Mouse (Mus musculus) B cell, adult 2 months (primary cell): ENCODE data around the gene 6430548M08Rik.

ENCODE experiments used
- DNase-seq, 2 experiments: peaks; one replicate each; pipeline ENCODE4 v3.0.0; 2022

The 6430548M08Rik gene

DNA sequence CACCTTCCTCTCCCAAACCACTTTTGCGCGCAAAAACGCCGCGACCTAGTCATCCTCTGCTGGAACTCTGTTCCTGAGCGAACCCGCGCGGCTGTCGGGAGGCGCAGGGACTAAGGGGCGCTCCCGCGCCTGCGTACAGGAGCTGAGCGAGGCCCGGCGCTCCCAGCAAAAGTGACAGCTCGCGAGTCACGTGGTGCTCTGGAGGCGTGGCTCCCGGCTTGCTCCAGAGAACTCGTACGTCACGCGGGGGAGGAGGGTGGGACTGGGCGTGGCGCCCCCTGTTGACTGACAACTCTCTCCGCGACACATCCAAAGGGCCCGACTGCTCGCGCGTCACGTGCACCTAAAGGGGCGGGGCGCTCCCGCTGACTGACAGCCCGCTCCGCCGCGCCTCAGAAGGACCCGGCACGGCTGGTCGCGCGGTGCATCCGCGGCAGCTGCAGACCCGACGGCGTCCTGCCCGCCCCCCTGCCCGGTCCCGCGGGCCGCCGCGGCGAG is at the start of gene 6430548M08Rik:
6430548M08Rik (plus strand) TSS at position 395 of the 498 bp plus-strand sequence.
- DNase-seq: peak; percentile 100

DNA sequence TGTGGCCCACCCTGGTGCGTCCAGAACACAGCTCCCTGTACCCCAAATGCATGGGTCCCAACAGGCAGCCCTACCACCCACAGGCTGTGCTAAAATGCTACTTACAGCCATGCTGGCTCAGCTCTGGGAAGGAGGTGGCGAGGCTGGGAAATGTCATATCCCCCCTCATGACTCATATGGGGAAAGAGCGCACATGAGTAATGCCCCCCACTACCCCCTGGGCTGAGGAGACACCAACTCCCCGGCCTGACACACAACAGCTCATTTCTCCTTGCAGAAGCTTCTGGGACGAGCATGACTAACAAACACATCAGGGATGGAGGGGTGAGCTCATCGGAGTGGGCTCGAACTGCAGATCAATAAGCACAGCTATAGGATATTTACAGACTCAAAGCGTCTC is 48.3 kb upstream of the 6430548M08Rik start:
- no peak for DNase-seq

GRCm38 (mm10) chr8:120066226-120066625 is 47.7 kb upstream of the 6430548M08Rik start:
- no peak for DNase-seq

DNA sequence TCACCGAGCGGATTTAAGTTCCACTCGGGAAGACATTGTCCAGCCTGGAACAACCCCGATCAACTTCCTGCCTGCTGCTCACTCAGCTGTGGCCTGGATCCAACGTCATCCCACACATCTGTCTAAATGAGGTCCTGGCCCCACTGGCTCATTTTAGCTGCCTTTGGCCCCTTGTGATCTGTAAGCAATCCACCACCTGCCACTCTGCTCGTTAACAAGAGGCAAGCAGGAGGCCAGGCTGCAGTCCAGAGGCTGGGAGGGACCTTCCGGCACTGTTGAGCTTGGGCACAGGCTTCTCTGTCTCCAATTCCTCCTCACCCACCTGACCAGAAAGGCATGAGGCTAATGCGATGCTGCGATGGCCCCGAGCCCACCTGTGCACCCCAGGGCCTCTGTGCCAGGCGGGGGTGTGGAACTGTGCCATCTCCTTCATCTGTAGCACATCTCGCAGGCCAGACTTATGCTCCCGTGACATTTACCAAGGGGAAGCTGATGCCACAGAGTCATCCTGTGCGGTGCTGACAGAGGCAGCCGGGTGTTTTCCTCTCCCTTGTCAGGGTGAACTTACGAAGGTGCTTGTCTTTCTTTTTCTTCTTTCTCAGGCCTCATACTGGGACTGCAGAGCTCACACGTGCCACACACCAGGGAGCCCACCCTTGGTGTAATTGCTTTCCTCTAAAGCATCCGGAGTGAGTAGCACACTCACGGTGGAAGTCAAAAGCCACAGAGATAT is 45.9 kb upstream of the 6430548M08Rik start:
- no peak for DNase-seq

DNA sequence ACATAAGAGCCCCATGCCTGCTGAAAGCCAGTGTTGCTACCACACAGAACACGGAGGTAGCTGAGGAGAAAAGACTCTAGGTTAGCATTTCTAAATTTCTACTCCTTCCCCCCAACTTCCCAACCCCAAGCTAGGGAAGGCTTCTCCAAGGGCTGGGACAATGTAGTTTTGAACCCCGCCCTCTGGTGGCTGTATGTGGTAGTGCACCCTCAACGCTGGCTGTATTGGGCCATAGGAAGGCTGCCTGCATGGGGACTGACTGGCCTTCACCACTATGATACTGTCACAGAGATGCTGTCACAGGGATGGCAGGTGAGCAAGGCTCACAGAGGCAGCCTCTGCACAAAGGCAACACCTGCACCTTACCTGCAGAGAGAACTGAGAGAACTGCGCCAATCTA is 42.3 kb upstream of the 6430548M08Rik start:
- peak; percentile 79 to 80 for DNase-seq

GRCm38 (mm10) chr8:120072259-120072658 is 41.7 kb upstream of the 6430548M08Rik start:
- no peak for DNase-seq

GRCm38 (mm10) chr8:120072827-120073226 is 41.1 kb upstream of the 6430548M08Rik start:
- no peak for DNase-seq

DNA sequence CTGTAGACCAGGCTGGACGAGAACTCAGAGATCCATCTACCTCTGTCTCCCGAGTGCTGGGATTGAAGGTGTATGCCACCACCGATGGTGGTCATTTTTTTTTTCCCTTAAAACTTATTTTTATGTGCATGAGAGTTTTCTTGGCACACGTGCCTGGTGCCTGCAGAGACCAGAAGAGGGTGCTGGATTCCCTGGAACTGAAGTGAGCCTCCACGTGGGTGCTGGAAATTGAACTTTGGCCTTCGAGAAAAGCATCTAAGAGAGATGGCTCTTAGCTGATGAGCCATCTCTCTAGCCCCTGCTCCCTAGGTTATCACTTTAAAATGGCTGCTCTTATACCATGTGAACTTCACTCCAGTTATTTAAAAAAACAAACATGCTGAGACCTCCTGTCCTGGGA is 39.4 kb upstream of the 6430548M08Rik start:
- no peak for DNase-seq

GRCm38 (mm10) chr8:120075347-120075746 is 38.6 kb upstream of the 6430548M08Rik start:
- DNase-seq: no peak

- peak; percentile 85 to 86 for DNase-seq
Observed at GRCm38 (mm10) chr8:120078080-120078479, 35.9 kb upstream of the 6430548M08Rik start.

GRCm38 (mm10) chr8:120079361-120079760 is 34.6 kb upstream of the 6430548M08Rik start:
- no peak for DNase-seq

DNA sequence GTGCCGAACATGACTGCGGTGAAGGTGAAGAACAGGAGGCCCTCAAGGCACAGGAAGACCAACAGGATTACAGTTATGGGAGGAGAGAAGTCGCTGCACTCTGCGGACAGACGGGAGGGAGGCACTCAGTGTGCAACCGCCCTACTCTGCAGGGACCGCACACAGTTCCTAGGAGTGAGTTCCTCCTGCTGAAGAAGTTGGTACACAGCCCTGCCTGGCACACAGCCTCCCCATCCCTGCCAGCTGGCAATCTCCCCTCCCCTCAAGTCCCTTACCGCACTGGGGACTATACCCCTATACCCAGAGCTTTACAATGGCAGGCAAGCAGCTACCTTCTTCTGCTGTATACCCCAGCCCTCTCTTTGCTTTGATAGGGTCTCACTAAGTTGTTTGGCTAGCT is 30.7 kb upstream of the 6430548M08Rik start:
- no peak for DNase-seq

DNA sequence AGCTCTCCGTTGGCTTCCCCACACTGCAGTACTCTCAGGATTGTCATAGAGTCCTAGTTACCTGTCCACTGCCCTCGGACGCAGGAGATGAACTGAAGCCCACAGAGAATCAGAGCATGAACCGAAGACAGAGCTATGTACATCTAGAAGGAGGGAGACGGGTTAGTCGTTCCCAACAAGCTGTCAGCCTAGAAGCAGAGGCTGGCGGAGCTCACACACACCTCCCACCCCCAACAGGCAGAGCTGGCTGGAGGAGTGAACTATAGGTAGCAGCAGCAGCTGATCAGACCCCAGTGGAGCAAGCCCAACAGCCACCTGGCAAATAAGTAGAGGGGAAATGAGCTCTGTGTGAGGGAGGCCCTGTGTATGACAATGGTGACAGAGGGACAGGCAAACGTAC is 29.2 kb upstream of the 6430548M08Rik start:
- no peak for DNase-seq

DNA sequence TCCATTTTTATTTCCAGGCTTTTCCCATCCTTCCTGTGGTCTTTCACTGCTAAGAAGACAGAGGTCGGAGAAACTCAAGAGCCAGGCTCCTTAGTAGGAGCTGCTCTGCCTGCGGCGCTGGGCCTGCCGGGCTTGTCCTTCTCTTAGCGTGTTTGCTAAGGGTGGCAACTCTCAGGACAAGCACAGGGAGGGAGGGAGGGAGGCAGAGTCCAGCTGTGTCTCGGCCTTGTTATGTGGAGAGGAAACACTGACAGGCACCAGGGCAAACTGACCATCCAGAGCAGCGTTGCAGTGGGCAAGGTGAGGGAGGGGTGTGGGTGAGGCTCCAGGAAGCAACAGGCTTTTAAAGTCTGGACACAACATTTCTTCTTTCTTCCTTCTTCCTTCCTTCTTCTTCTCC is 24.4 kb upstream of the 6430548M08Rik start:
- DNase-seq: no peak

- DNase-seq: no peak
Observed at GRCm38 (mm10) chr8:120091032-120091431, 22.9 kb upstream of the 6430548M08Rik start.

- no peak for DNase-seq
Observed at GRCm38 (mm10) chr8:120093103-120093502, 20.8 kb upstream of the 6430548M08Rik start.

DNA sequence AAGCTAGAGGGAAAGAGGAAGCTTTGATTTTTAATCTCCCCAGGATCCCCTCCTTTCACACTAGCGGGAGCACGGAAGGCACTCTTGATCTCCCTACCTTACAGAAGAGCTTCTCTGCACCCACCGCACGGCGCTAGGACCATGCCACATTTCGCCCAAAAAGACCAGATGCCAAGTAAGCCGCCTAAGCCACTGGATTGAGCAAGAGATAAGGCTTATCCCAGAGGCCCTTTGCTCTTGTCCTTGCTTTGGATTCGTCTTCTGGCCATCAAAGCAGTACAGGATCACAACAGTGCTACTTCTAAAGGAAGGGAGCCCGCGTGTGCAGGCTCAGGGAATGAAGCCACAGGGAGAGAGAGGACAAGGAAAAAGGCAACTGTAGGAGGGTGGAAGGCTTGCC is 19.2 kb upstream of the 6430548M08Rik start:
- DNase-seq: no peak

DNA sequence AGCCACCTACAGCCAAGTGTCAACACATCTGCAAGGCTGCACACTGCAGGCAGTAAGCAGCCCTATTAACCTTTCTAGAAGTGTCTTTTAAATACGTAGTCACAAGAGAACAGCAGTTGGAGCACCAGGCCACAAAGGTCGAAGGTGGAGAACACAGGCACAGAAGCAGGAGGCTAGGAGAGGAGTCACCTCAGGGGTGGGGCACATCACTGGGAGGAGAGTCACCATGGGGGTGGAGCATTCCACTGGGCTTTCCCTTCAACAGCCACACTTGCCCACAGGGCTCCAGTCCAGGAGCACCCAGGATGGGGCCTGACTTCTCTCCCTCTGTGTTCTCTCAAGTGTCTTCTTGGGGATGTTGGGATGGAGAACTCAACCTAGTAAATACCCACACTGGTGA is 17.5 kb upstream of the 6430548M08Rik start:
- DNase-seq: no peak

- no peak for DNase-seq
Observed at GRCm38 (mm10) chr8:120100388-120101067, 13.4 kb upstream of the 6430548M08Rik start.

DNA sequence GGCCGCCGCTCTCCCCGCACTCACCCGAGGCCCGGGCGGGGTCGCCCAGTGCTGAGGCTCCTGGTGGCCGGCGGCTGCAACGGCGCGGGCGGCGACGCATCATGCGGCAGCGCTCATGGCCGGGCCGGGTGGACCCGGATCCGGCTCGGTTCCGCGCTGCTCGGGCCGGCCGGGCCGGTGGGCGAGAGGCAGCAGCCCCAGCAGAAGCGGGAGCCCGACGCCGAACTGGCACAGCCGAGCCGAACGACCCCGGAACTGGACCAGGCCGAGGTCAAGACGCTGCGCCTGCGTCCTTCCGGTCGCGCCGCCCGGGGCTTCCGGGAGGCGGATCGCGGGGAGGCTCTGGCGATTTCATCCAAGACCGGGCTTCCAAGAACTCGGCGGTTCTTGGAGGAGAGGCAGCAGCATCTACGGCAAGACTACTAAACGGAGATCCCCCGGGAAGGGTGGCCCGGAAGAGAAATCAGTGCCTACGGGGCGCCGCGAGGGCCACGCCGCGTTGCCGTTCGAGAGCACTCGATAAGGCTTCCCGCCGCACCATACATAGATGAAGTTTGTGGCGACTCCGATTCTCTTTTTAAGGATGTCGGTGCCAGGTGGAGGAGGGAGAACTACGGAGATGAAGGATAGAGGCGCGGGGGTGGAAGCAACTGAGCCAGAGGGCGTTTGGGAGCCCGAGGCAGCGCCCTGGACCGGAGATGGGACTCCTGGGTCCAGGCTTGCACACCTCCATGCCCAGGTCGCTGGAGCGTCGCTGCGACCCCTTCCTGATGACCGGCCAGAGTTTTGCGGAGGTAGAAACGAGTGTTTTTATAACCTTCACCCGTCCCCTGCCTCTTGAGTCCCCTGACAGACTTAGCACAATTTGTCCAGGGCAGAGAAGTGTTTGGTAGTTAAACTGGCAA is 12.6 kb upstream of the 6430548M08Rik start, which contains the start of gene Zdhhc7:
Zdhhc7 (minus strand) TSS at position 415 of the 905 bp plus-strand sequence.
- peak; percentile 77 to 80 for DNase-seq

DNA sequence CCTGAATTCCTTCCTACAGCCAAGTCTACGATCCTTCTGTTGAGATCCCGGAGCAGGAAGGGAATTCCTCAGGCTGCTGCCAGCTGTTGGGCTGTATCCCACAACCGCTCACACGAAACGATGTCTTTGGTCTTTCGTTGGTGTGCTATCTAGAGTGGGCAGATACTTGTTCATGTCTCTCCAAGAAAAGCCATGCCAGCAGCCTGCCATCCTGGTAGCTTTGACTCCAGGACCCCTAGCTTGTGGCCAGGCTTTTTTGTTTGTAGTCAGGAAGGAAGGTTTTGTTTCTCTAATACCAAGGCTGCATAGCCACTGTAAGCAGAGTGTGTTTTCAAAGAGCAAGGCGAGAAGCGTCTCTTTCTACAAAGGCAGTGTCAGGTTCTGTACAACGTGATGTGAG is 10.0 kb upstream of the 6430548M08Rik start:
- DNase-seq: no peak

DNA sequence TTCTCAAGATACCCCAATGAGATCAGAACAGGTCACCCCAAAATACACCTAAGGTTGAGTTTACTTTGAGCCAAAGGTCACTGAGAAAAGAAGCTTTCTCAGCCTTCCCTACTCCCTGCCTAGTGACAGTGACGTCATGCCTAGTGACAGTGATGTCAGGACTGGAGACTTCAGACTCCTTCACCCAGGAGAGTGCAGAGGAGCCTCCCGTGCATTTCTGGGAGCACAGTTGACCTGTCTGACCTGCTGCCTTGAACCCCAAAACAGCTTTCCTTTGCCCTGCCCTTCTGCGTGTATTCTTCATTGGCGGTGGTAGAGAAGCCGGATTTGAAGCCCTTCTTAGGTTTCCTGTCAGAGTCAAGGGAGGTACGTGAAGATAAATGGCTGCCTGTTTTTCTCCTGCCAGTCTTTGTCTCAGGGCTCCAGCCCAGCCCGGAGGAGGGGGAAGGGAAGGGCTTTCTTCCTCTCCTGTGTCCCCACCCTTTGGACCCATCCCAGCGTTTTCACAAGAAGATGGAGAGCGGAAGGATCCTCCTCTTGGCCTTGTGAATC is 9.2 kb upstream of the 6430548M08Rik start:
- no peak for DNase-seq

- DNase-seq: no peak
Observed at GRCm38 (mm10) chr8:120109149-120109548, 4.8 kb upstream of the 6430548M08Rik start.
